In genomic region chr9:47529602-47530450, GRCm38 (mm10) we compare ENCODE assay signal across 8 mouse cellular contexts. TPM values are rescaled to one million over a fixed set of nuclear protein-coding genes. Genes with fewer than 3 reads are reported as not detected.
A peak's percentile ranks its signal among the peaks of the same experiment; 100 is the strongest.
DNase-seq lines count a peak whose midpoint lies in the region; ATAC-seq and TF ChIP-seq lines count a peak whose summit lies in the region.

TSS of gene Cadm1 (plus strand) at chr9:47530173.

- peaks cover 23% of the 10 kb centered on the region for H3K4me1 ChIP-seq in forebrain, embryonic 14.5 days (ENCODE audit: control insufficient read depth, insufficient read depth, low read length)
- peaks cover 18% of the 10 kb centered on the region for H3K4me1 ChIP-seq in heart, postnatal 0 days (ENCODE audit: control insufficient read depth, insufficient read depth)
- H3K4me1 ChIP-seq in liver, embryonic 12.5 days: peaks cover 21% of the 10 kb centered on the region

- peak within 1 kb of the TSS; percentile 95 for H3K9ac ChIP-seq in forebrain, embryonic 14.5 days (ENCODE audit: low read length)
- peak within 1 kb of the TSS; percentile 64 for H3K9ac ChIP-seq in heart, postnatal 0 days (replicated peaks; ENCODE audit: low read depth, low read length)
- H3K9ac ChIP-seq in liver, embryonic 12.5 days: peak within 1 kb of the TSS; percentile 55

- peak within 1 kb of the TSS; percentile 76 for H3K4me3 ChIP-seq in forebrain, embryonic 14.5 days (ENCODE audit: low read depth, low read length)
- peak within 1 kb of the TSS; percentile 60 for H3K4me3 ChIP-seq in heart, postnatal 0 days (ENCODE audit: low read depth, low read length)
- H3K4me3 ChIP-seq in liver, embryonic 12.5 days: peak within 1 kb of the TSS; percentile 58
- H3K4me3 ChIP-seq in myocyte: peak within 1 kb of the TSS; percentile 60

- no peak for TF ChIP-seq EP300 in heart, postnatal 0 days (IDR thresholded peaks at IDR 0.05; ENCODE audit: low read depth)

- under 1% methylated on average over 68 of the region's 72 CpGs for WGBS in forebrain, embryonic 14.5 days
- under 1% methylated on average over 56 of the region's 72 CpGs for WGBS in heart, postnatal 0 days
- WGBS in liver, embryonic 12.5 days (ENCODE audit: insufficient replicate concordance): under 1% methylated on average over 65 of the region's 72 CpGs

- ATAC-seq in forebrain, embryonic 14.5 days: peak; percentile 96
- ATAC-seq in heart, postnatal 0 days (ENCODE audit: insufficient read depth, low read depth): peak; percentile 99
- ATAC-seq in liver, embryonic 12.5 days: peak; percentile 95

- TF ChIP-seq CTCF in heart, postnatal 0 days (IDR thresholded peaks at IDR 0.05; ENCODE audit: low read depth): peak; percentile 56

- peak within 1 kb of the TSS; percentile 92 for H3K27ac ChIP-seq in forebrain, embryonic 14.5 days (ENCODE audit: low read depth, low read length)
- peak within 1 kb of the TSS; percentile 67 for H3K27ac ChIP-seq in heart, postnatal 0 days (ENCODE audit: low read depth)
- H3K27ac ChIP-seq in liver, embryonic 12.5 days: no peak within 1 kb of the TSS

- peak within 1 kb of the TSS; percentile 49 for H3ac ChIP-seq in myocyte (ENCODE audit: control insufficient read depth, insufficient read length)

- peak within 1 kb of the TSS; percentile 88 for H3K4me2 ChIP-seq in forebrain, embryonic 14.5 days (ENCODE audit: low read length)
- H3K4me2 ChIP-seq in heart, postnatal 0 days (ENCODE audit: low read depth, low read length): peak within 1 kb of the TSS; percentile 92
- peak within 1 kb of the TSS; percentile 75 for H3K4me2 ChIP-seq in liver, embryonic 12.5 days
- H3K4me2 ChIP-seq in myocyte (ENCODE audit: low read depth): peak within 1 kb of the TSS; percentile 87

- no peaks in the 10 kb centered on the region for H3K9me3 ChIP-seq in forebrain, embryonic 14.5 days (replicated peaks; ENCODE audit: control insufficient read depth, low read length)
- H3K9me3 ChIP-seq in heart, postnatal 0 days (replicated peaks; ENCODE audit: control insufficient read depth, low read length): no peaks in the 10 kb centered on the region
- H3K9me3 ChIP-seq in liver, embryonic 12.5 days (replicated peaks): no peaks in the 10 kb centered on the region

- H3K36me3 ChIP-seq in forebrain, embryonic 14.5 days (ENCODE audit: control insufficient read depth, insufficient read depth, low read length): no peaks in the 10 kb centered on the region
- no peaks in the 10 kb centered on the region for H3K36me3 ChIP-seq in heart, postnatal 0 days (replicated peaks; ENCODE audit: control insufficient read depth, insufficient read depth, low read length)
- H3K36me3 ChIP-seq in liver, embryonic 12.5 days: no peaks in the 10 kb centered on the region
- no peaks in the 10 kb centered on the region for H3K36me3 ChIP-seq in myocyte (ENCODE audit: control insufficient read depth, insufficient read depth)

- H3K27me3 ChIP-seq in forebrain, embryonic 14.5 days (replicated peaks; ENCODE audit: control insufficient read depth, insufficient read depth, low read length): no peaks in the 10 kb centered on the region
- peaks cover 45% of the 10 kb centered on the region for H3K27me3 ChIP-seq in heart, postnatal 0 days (ENCODE audit: control insufficient read depth, insufficient read depth, low read length)
- peaks cover 74% of the 10 kb centered on the region for H3K27me3 ChIP-seq in liver, embryonic 12.5 days (replicated peaks)
- H3K27me3 ChIP-seq in myocyte (ENCODE audit: control insufficient read depth, insufficient read depth, insufficient read length): no peaks in the 10 kb centered on the region

- TF ChIP-seq POLR2A in myocyte (IDR thresholded peaks at IDR 0.05; ENCODE audit: insufficient read length, low read depth): peak; percentile 100

- H3K79me2 ChIP-seq in myocyte (ENCODE audit: control insufficient read depth, insufficient read depth): peaks cover 28% of the 10 kb centered on the region

- DNase-seq in CD8-positive naive resting alpha-beta T cell, adult 2 months (ENCODE audit: low read depth in 2 of 2, low spot score in 2 of 2): peak; percentile 2 to 17
- DNase-seq in cerebellum, adult 11-12 months: peak; percentile 99
- DNase-seq in forebrain, embryonic 14.5 days (ENCODE audit: low spot score): peak; percentile 99
- DNase-seq in heart, postnatal 0 days (ENCODE audit: low spot score): peak; percentile 97
- peak; percentile 97 to 98 for DNase-seq in kidney, postnatal 25 days
- peak; percentile 77 to 85 for DNase-seq in spleen, postnatal 4 days (ENCODE audit: low spot score in 2 of 2)

TF ChIP-seq in myocyte, 11 proteins besides CTCF, POLR2A, EP300 and RAD21:
- no peak for TF ChIP-seq CEBPB (IDR thresholded peaks at IDR 0.05; ENCODE audit: insufficient read depth, poor library complexity, severe bottlenecking)
- peak in 1 of 3 experiments; percentile 64 for TF ChIP-seq MYOG (IDR thresholded peaks at IDR 0.05; ENCODE audit: control insufficient read depth in 1 of 3, insufficient read depth in 1 of 3, insufficient read length in 2 of 3, low read depth in 2 of 3)
- TF ChIP-seq SRF (IDR thresholded peaks at IDR 0.05; ENCODE audit: control insufficient read depth, insufficient read length, low read depth): no peak
- TF ChIP-seq REST (IDR thresholded peaks at IDR 0.05; ENCODE audit: insufficient read depth, insufficient read length): peak; percentile 71
- TF ChIP-seq E2F4 (IDR thresholded peaks at IDR 0.05; ENCODE audit: insufficient read depth): no peak
- no peak for TF ChIP-seq TCF3 (IDR thresholded peaks at IDR 0.05; ENCODE audit: insufficient read length, low read depth)
- peak in 2 of 3 experiments; percentile 34 to 71 for TF ChIP-seq MYOD1 (IDR thresholded peaks at IDR 0.05; ENCODE audit: control insufficient read depth in 1 of 3, insufficient read length in 2 of 3, low read depth in 2 of 3)
- TF ChIP-seq MAX (IDR thresholded peaks at IDR 0.05; ENCODE audit: low read depth): no peak
- no peak for TF ChIP-seq USF1 (IDR thresholded peaks at IDR 0.05; ENCODE audit: low read depth)
- peak; percentile 97 for TF ChIP-seq POLR2AphosphoS2 (IDR thresholded peaks at IDR 0.05; ENCODE audit: insufficient read length, low read depth)
- TF ChIP-seq TCF12 (IDR thresholded peaks at IDR 0.05; ENCODE audit: insufficient read depth, poor library complexity, severe bottlenecking): no peak

RNA-seq across cellular contexts. Expression of gene Cadm1, which starts in this region (rescaled TPM):
- 206 and 247 TPM in 2 replicates for polyA plus RNA-seq in forebrain, embryonic 14.5 days (2014; fragmentation: Nextera tagmentation; extraction: Ambion mirVana)
- total RNA-seq in heart, postnatal 0 days (2014; rRNA removed; ENCODE audit: low replicate concordance): 5.5 and 10.6 TPM in 2 replicates
- polyA plus RNA-seq in heart, postnatal 0 days (2015; fragmentation: Nextera tagmentation; extraction: Ambion mirVana): 3.7 and 5.2 TPM in 2 replicates
- polyA plus RNA-seq in liver, embryonic 12.5 days (2016; fragmentation: Nextera tagmentation; extraction: Ambion mirVana): 10.1 and 10.4 TPM in 2 replicates
- polyA plus RNA-seq in myocyte (2012; fragmentation: generic; extraction: Trizol): 9.3 TPM

Comparison
In these comparisons a context has a peak if more than half of its experiments do, and no peak if none do; other contexts are left out.
1. RNA of gene Cadm1 (polyA plus RNA-seq): 206 to 247 TPM in forebrain, embryonic 14.5 days; 10.1 to 10.4 TPM in liver, embryonic 12.5 days, 9.3 TPM in myocyte (single experiment) and 3.7 to 5.2 TPM in heart, postnatal 0 days; every median in the first group is over 10 times any median in the second.
2. DNase-seq: peak in every context shown above with its lines; median percentile 99 in cerebellum, adult 11-12 months; 99 in forebrain, embryonic 14.5 days; 98 in kidney, postnatal 25 days; 97 in heart, postnatal 0 days; 81 in spleen, postnatal 4 days; 10 in CD8-positive naive resting alpha-beta T cell, adult 2 months.
3. Peak in every context shown above with its lines, with median percentiles within 50 percentile points of each other: ATAC-seq, H3K4me2 ChIP-seq, H3K4me3 ChIP-seq and H3K9ac ChIP-seq.